Mouse (Mus musculus): ENCODE measurements around the gene Rnf152.

DNA sequence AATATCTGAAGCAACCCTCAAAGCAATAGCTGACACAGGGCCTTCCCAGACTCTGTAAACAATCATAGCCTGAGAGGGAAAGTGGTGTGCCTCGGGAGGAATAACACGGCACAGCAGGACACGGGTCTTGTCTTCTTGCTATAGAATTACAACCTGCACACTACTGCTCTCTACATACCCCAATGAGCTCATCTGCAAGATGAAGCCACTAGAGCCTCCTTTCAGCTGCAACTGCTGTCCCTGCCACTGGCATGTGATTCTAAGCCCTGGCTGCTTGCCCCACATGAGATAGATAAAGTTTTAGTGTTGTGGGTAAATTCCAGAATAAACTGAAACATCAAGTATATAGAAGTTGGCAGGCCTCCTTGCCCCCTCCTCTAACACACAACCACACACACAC lies 75.2 kb downstream of the Rnf152 start:
- TF ChIP-seq CTCF (IDR thresholded peaks at IDR 0.05) (no peak), EP300 (IDR thresholded peaks at IDR 0.05; ENCODE audit: insufficient read depth, low read depth, low read length) (no peak)
